Mouse (Mus musculus) myocyte (in vitro differentiated cells): ENCODE results near the gene Dock2.

ENCODE experiments used
- CEBPB ChIP-seq: IDR thresholded peaks from 2 replicates; pipeline ENCODE4 v1.6.1; 2011; ENCODE audit warnings: mild to moderate bottlenecking, moderate library complexity; ENCODE audit not compliant: poor library complexity, insufficient read depth, severe bottlenecking
- E2F4 ChIP-seq: IDR thresholded peaks from one replicate; pipeline ENCODE4 v1.6.1; 2011; ENCODE audit warnings: mild to moderate bottlenecking, control low read depth, moderate library complexity; ENCODE audit not compliant: insufficient read depth
- MAX ChIP-seq: IDR thresholded peaks from one replicate; pipeline ENCODE4 v1.6.1; 2011; ENCODE audit warnings: low read depth, mild to moderate bottlenecking, control low read depth
- MYOG ChIP-seq, 3 experiments: IDR thresholded peaks; one replicate each; pipeline ENCODE4 v1.6.1; 2011; ENCODE audit warnings: control low read depth in 2 of 3, low read depth in 2 of 3, mild to moderate bottlenecking in 2 of 3; ENCODE audit not compliant: insufficient read length in 2 of 3, control insufficient read depth in 1 of 3, insufficient read depth in 1 of 3
- POLR2A ChIP-seq: IDR thresholded peaks from one replicate; pipeline ENCODE4 v1.6.1; 2011; ENCODE audit warnings: low read depth, mild to moderate bottlenecking, control low read depth, moderate library complexity; ENCODE audit not compliant: insufficient read length
- POLR2AphosphoS2 ChIP-seq: IDR thresholded peaks from one replicate; pipeline ENCODE4 v1.6.1; 2011; ENCODE audit warnings: low read depth, control low read depth; ENCODE audit not compliant: insufficient read length
- REST ChIP-seq: IDR thresholded peaks from one replicate; pipeline ENCODE4 v1.6.1; 2011; ENCODE audit warnings: mild to moderate bottlenecking, control low read depth, moderate library complexity; ENCODE audit not compliant: insufficient read depth, insufficient read length
- SRF ChIP-seq: IDR thresholded peaks from one replicate; pipeline ENCODE4 v1.6.1; 2011; ENCODE audit warnings: low read depth; ENCODE audit not compliant: control insufficient read depth, insufficient read length
- TCF12 ChIP-seq: IDR thresholded peaks from one replicate; pipeline ENCODE4 v1.6.1; 2011; ENCODE audit warnings: mild to moderate bottlenecking, control low read depth; ENCODE audit not compliant: poor library complexity, insufficient read depth, severe bottlenecking
- TCF3 ChIP-seq: IDR thresholded peaks from one replicate; pipeline ENCODE4 v1.6.1; 2011; ENCODE audit warnings: low read depth, control low read depth; ENCODE audit not compliant: insufficient read length
- USF1 ChIP-seq: IDR thresholded peaks from one replicate; pipeline ENCODE4 v1.6.1; 2011; ENCODE audit warnings: low read depth, mild to moderate bottlenecking, control low read depth, moderate library complexity

DNA sequence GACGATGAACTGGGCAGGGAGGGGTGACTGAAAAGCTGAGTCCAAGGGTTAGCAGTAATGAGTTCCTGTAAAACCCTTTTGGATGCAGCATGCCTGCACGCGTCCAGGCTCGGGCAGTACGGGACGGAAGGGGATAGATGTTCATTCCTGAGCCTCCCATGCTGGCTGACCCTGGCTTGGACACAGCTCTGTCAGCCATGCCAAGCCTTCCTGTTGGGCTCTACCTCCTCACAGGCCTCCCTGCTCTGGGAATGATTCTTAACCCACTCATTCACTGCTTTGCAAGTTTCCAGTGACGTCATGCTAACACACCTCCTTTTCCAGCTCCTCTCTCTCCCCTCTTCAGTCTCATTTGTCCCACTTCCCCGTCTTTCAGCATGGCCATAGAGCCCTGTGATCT is 460.0 kb downstream of the Dock2 start:
- no peak for TF ChIP-seq POLR2A
- TF ChIP-seq REST, result no peak
- TF ChIP-seq POLR2AphosphoS2, result no peak
- TF ChIP-seq CEBPB, result no peak
- TF ChIP-seq E2F4, result no peak
- TF ChIP-seq SRF, result no peak
- TF ChIP-seq TCF3, result no peak
- no peak for TF ChIP-seq USF1
- no peak for TF ChIP-seq MYOG (IDR thresholded peaks at IDR 0.05; ENCODE audit: control insufficient read depth in 1 of 3, insufficient read depth in 1 of 3, insufficient read length in 2 of 3, low read depth in 2 of 3)
- no peak for TF ChIP-seq MAX
- TF ChIP-seq TCF12, result no peak
